Mouse (Mus musculus): ENCODE measurements around the gene Plau.

GRCm38 (mm10) chr14:20851776-20852175 lies 15.3 kb downstream of the Plau start:
- TF ChIP-seq POLR2A (IDR thresholded peaks at IDR 0.05; ENCODE audit: control insufficient read depth, low read depth, low read length), result no peak
- no peak for TF ChIP-seq CTCF (IDR thresholded peaks at IDR 0.05; ENCODE audit: control insufficient read depth, insufficient read depth, insufficient replicate concordance, low read depth, low read length)

All from testis, adult 2 months (tissue).